Mouse (Mus musculus) right cerebral cortex, adult 2 months (tissue): ENCODE measurements at regions not wholly inside any gene's neighbourhood (a gene's known extent, or its start where the extent isn't known, plus 50 kb on each side); places are given as distances from the start of the nearest gene placed in this dataset.

ENCODE experiments used
- DNase-seq, 2 experiments: peaks; one replicate each; pipeline ENCODE4 v3.0.0; 2021 to 2022; ENCODE audit warnings: low spot score in 2 of 2

- DNase-seq, result no peak
Measured at GRCm38 (mm10) chr1:36010151-36010550, 58.0 kb upstream of the Hs6st1 start.

GRCm38 (mm10) chr1:36010834-36011233 is 57.4 kb upstream of the Hs6st1 start:
- DNase-seq, result no peak

GRCm38 (mm10) chr1:36012081-36012765 is 56.0 kb upstream of the Hs6st1 start:
- DNase-seq, result no peak

- no peak for DNase-seq
Measured at GRCm38 (mm10) chr1:36013823-36014341, 54.3 kb upstream of the Hs6st1 start.

- no peak for DNase-seq
Measured at GRCm38 (mm10) chr1:36014372-36014771, 53.8 kb upstream of the Hs6st1 start.

- no peak for DNase-seq
Measured at GRCm38 (mm10) chr1:36015210-36015609, 53.0 kb upstream of the Hs6st1 start.

- DNase-seq, result no peak
Measured at GRCm38 (mm10) chr1:36016566-36016965, 51.6 kb upstream of the Hs6st1 start.

GRCm38 (mm10) chr1:36017061-36017461 is 51.1 kb upstream of the Hs6st1 start:
- DNase-seq, result no peak

- no peak for DNase-seq
Measured at GRCm38 (mm10) chr1:36017656-36018055, 50.5 kb upstream of the Hs6st1 start.
